Mouse (Mus musculus) B cell, adult 62 days (primary cell): ENCODE data around the gene Olfr99. TPM values are rescaled to one million over a fixed set of nuclear protein-coding genes. Genes with fewer than 3 reads are reported as not detected.

Source experiments
- total RNA-seq: library from RNA; stranded (reverse); gene quantifications from 4 replicates; pipeline ENCODE4 v1.2.4, GENCODE M21; 2023

The Olfr99 gene
- total RNA-seq, result not detected in 4 replicates

DNA sequence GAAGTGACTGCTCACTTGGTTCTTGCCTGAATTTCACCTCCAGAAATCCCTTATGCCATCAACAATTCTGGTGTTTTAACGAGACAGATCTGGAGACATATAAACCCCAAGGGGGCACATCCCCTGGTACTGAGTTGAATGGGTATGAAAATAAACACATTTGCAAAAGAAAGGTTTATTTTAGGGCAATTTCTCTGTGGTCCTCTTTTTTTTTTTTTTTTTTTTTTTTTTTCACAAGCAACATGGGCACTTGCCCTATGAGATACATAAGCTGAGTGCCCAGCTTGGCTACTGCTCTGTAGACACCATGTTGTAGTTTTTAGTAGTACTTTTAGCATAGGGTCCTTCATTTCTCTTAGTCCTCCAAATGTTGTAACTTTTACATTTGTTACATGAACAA, at the start of gene Olfr99:
Gene Olfr99, minus strand, starts transcription at position 101 of the 400 bp plus-strand sequence.

DNA sequence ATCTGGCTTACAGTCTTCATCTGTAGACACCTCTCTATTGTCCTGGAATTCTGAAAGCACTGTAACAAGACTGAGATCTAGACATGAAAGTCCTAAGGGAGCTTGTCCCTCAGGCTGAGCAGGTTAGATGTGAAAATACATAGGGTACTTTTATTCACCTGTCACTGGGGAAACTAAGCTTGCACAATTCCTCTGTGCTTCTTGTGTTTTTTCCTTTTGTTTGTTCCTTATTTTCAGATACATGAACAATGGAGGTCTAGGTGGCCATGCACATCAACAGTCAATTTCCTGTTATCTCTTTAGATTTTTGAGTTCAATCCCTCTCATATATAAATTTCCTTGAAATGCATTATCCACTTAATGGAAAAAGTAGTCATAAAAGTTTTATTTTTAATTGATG, 33.7 kb upstream of the Olfr99 start, which contains the start of gene Olfr102:
Gene Olfr102, minus strand, starts transcription at position 101 of the 400 bp plus-strand sequence.

DNA sequence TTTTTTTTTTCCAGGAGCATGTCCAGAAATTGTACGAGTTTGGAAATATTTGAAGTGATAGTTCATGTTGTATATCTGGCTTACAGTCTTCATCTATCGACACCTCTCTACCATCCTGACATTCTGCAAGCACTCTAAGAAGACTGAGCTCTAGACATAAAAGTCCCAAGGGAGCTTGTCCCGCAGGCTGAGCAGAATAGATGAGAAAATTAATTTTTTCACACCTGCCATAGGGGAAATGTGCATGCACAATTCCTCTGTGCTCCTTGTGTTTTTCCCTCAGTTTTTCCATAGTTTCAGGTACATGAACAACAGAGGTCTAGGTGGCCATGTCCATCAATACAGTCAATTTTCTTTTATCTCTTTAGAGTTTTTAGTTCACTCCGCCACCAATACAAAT, 21.0 kb upstream of the Olfr99 start, which contains the start of gene Olfr101:
Gene Olfr101, minus strand, starts transcription at position 101 of the 400 bp plus-strand sequence.

DNA sequence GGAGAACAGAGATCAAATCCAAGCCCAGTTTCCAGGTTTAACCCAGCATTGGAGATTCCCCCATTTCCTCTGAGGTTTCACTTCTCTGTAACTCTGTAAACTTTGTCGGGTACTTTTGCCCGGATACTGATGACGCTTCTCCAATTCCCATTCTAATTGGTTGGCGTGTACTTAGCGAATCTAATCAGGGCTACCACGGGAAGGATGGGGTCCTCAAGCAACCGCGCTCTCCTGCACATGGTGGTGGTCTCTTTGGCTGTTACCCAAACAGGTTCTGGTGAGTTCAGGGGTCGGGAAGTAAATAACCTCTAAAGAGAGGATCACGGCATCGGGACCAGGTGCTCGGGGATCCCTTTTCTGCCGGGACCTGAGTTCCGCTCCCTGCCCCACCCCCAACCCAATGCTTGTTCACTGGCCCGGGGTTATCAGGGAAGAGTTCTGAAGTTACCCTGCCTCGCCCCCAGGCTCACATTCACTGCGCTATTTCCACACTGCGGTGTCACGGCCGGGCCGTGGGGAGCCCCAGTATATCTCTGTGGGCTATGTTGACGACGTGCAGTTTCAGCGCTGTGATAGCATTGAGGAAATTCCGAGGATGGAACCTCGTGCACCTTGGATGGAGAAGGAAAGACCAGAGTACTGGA, 13.1 kb downstream of the Olfr99 start, which contains the start of gene H2-M3:
Gene H2-M3, plus strand, starts transcription at position 163 of the 644 bp plus-strand sequence.

DNA sequence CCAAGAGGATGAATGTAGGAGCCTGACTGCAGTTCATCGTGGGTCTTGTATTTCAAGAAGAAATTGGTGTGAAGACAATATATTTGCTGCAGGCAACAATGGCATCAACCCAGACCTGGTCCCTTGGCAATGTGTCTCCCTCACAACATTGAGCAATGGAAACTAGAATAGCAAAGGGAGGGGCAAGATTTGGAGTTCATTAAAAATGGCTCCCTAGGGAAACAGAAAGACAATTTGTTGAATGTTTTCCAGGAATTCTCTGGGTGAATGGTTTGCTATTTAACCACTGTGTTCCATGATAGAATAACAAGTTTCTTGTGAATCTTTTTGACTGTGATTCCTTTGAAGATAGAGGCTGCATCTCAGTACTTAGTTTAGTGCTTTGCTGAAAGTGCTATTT, 19.6 kb downstream of the Olfr99 start, which contains the start of gene Olfr98:
Gene Olfr98, minus strand, starts transcription at position 124 of the 400 bp plus-strand sequence.

DNA sequence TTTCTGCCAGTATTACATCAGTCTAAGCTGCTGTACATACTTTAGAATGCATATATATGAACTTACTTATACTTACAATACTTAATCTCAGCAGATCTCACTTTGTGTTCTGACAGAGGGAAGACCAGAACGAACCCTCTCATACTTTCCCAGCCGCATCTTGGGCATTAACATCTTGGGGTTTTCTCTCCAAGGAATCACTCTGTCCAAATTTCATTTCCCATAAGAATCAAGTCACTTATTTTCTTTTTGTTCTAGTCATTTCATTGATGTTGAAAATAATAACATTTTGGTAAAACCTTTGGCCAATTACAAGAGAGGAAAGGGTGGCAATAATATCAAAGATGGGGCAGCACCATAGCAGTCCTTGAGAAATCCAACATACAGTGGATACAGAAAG, 46.0 kb downstream of the Olfr99 start, which contains the start of gene Olfr97:
Gene Olfr97, minus strand, starts transcription at position 101 of the 400 bp plus-strand sequence.

Other genes with a start within 250 kb of the Olfr99 start
- gene Gabbr1, start 237.5 kb downstream of the Olfr99 start, total RNA-seq, result 63.3 to 72.7 TPM (median 66.7 TPM) in 4 replicates
- gene Olfr90, start 195.0 kb downstream of the Olfr99 start, total RNA-seq, result 0.21 TPM in 1 of 4 replicates, not detected in the others
- gene Olfr91, start 185.2 kb downstream of the Olfr99 start, total RNA-seq, result not detected in 4 replicates
- gene Olfr92, start 163.4 kb downstream of the Olfr99 start, total RNA-seq, result not detected in 4 replicates
- not detected in 4 replicates for gene Olfr93, start 122.0 kb downstream of the Olfr99 start, total RNA-seq
- 0.89 TPM in 1 of 4 replicates, not detected in the others for gene Ubd, start 89.6 kb downstream of the Olfr99 start, total RNA-seq
- not detected in 4 replicates for gene Olfr94, start 82.5 kb downstream of the Olfr99 start, total RNA-seq
- gene Olfr95, start 70.3 kb downstream of the Olfr99 start, total RNA-seq, result not detected in 4 replicates
- gene Olfr96, start 63.3 kb downstream of the Olfr99 start, total RNA-seq, result not detected in 4 replicates
- gene Olfr97, start 46.1 kb downstream of the Olfr99 start, total RNA-seq, result not detected in 4 replicates
- not detected in 4 replicates for gene Olfr98, start 19.7 kb downstream of the Olfr99 start, total RNA-seq
- gene H2-M3, start 13.2 kb downstream of the Olfr99 start, total RNA-seq, result 56.5 to 62.1 TPM (median 57.9 TPM) in 4 replicates
- gene Olfr101, start 20.9 kb upstream of the Olfr99 start, total RNA-seq, result not detected in 4 replicates
- not detected in 4 replicates for gene Olfr102, start 33.6 kb upstream of the Olfr99 start, total RNA-seq
- not detected in 4 replicates for gene Olfr103, start 56.2 kb upstream of the Olfr99 start, total RNA-seq
- not detected in 4 replicates for gene Olfr104-ps, start 76.1 kb upstream of the Olfr99 start, total RNA-seq
- gene Olfr105-ps, start 95.6 kb upstream of the Olfr99 start, total RNA-seq, result not detected in 4 replicates
- gene Olfr106-ps, start 106.9 kb upstream of the Olfr99 start, total RNA-seq, result not detected in 4 replicates
- 0.15 TPM in 1 of 4 replicates, not detected in the others for gene Olfr107, start 115.8 kb upstream of the Olfr99 start, total RNA-seq
- gene Olfr108, start 162.0 kb upstream of the Olfr99 start, total RNA-seq, result not detected in 4 replicates
- not detected in 4 replicates for gene Olfr109, start 175.5 kb upstream of the Olfr99 start, total RNA-seq
- not detected in 4 replicates for gene H2-M2, start 200.1 kb upstream of the Olfr99 start, total RNA-seq
- gene Olfr110, start 209.0 kb upstream of the Olfr99 start, total RNA-seq, result not detected in 4 replicates
- not detected in 4 replicates for gene Olfr111, start 224.6 kb upstream of the Olfr99 start, total RNA-seq